Mouse (Mus musculus) embryonic facial prominence, embryonic 12.5 days (tissue): Measurements from ENCODE around the gene Klhl3. TPM values are rescaled to one million over a fixed set of nuclear protein-coding genes. Genes with fewer than 3 reads are reported as not detected.

Source experiments
- ATAC-seq: fragments of 200-750 bp; cut with Nextera tagmentation; 2 replicates; pipeline ENCODE4 v1.8.0; 2017; ENCODE audit not compliant: insufficient number of reproducible peaks, insufficient read depth, low FRiP score, low TSS enrichment
- H3K27ac ChIP-seq: fragments of 300-500 bp; sonication (generic); 2 replicates; pipeline ENCODE4 v1.5.1; 2016; ENCODE audit warnings: mild to moderate bottlenecking
- H3K27me3 ChIP-seq: fragments of 300-500 bp; sonication (generic); 2 replicates; pipeline ENCODE4 v1.6.1; 2016; ENCODE audit warnings: mild to moderate bottlenecking, moderate library complexity
- H3K36me3 ChIP-seq: fragments of 300-500 bp; sonication (generic); 2 replicates; pipeline ENCODE4 v1.6.1; 2016; ENCODE audit warnings: mild to moderate bottlenecking
- H3K4me1 ChIP-seq: fragments of 300-500 bp; sonication (generic); 2 replicates; pipeline ENCODE4 v1.6.1; 2016
- H3K4me2 ChIP-seq: fragments of 300-500 bp; sonication (generic); replicated peaks from 2 replicates; pipeline ENCODE4 v1.6.1; 2016; ENCODE audit warnings: mild to moderate bottlenecking, moderate library complexity
- H3K4me3 ChIP-seq: fragments of 300-500 bp; sonication (generic); 2 replicates; pipeline ENCODE4 v1.5.1; 2016; ENCODE audit warnings: mild to moderate bottlenecking
- H3K9ac ChIP-seq: fragments of 300-500 bp; sonication (generic); 2 replicates; pipeline ENCODE4 v1.6.1; 2016; ENCODE audit warnings: mild to moderate bottlenecking, moderate library complexity
- H3K9me3 ChIP-seq: fragments of 300-500 bp; sonication (generic); 2 replicates; pipeline ENCODE4 v1.6.1; 2016; ENCODE audit warnings: mild to moderate bottlenecking, moderate library complexity
- WGBS: fragments of 180-500 bp; shearing (Covaris S2); methylation state at CpG from one replicate; pipeline ENCODE4 v1.1.7; 2016; 5-methylcytosine and 5-hydroxymethylcytosine counted together
- microRNA counts: library from miRNA; unstranded; fragments of <30 nt; microRNA quantifications from one replicate; lab custom pipeline; 2017
- microRNA-seq: library from miRNA; unstranded; fragments of <30 nt; microRNA quantifications from one replicate; pipeline ENCODE4, GENCODE M21; 2017
- polyA plus RNA-seq: library from polyadenylated mRNA; unstranded; fragments of >200 nt; fragmentation: Nextera tagmentation; extraction: Ambion mirVana; gene quantifications from 2 replicates; pipeline ENCODE4 v1.2.1, GENCODE M21; 2016

Gene Klhl3
- polyA plus RNA-seq, 1 experiment from 2014 or later: 2.9 TPM

DNA sequence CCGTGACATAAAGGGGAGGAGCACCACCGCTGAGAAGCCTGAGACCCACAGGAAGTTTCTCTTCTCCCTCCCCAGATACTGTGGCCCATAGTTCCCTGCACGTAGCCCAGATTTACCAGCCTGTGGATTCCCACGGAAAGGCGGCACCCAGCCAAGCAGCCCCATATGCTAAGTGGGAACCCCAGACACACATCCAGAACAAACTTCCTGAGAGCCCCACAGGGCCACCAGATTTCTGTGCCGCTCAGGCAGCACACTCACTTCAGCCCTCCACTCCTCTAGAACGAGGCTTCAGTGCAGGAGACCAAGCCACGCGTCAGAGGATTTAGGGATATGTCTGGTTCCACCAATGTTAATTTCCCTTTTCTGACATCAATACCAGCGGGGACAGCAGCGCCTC lies 130.5 kb downstream of the Klhl3 start:
- Histone ChIP-seq H3K27ac (peak overlapping the region; percentile 50; the same call in 1 of the 2 replicates), H3K4me1 (peaks cover 51% of the 10 kb centered on the region), H3K27me3 (0 out of 2 replicates have a peak, but pooled peaks cover 3% of the 10 kb centered on the region), H3K36me3 (no peaks in the 10 kb centered on the region), H3K9me3 (no peaks in the 10 kb centered on the region), H3K4me3 (no peak overlapping the region), H3K4me2 (no peak overlapping the region), H3K9ac (no peak overlapping the region)
- 60% methylated on average over 11 of the region's 11 CpGs for WGBS
- ATAC-seq: no peak

DNA sequence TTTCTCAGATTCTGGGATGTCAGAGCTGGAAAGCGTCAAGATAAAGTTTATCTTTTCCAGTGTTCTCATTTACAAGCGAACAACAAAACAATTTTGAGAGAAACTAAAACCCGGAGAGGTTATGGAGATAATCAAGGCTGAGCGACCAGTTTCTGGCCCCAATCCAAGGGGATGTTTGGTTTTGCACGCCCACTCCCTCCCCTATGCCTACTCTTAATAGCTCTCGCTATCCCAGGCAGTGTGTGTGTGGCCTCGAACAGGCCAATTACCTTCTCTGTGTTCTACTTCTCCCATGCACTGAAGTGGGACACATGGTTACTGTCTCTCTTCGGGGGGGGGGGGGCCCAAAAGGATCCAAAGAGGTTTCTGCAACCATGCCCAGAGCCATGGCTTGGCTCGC lies 132.7 kb downstream of the Klhl3 start:
- Histone ChIP-seq H3K9me3 (peaks cover 5% of the 10 kb centered on the region; the same call in 1 of the 2 replicates), H3K4me2 (peak overlapping the region; percentile 19; the same call in 1 of the 2 replicates), H3K27ac (peak overlapping the region; percentile 46; the same call in 1 of the 2 replicates), H3K27me3 (no peaks in the 10 kb centered on the region), H3K4me3 (no peak overlapping the region), H3K36me3 (no peaks in the 10 kb centered on the region), H3K9ac (no peak overlapping the region), H3K4me1 (peaks cover 51% of the 10 kb centered on the region)
- 33% methylated on average over 9 of the region's 9 CpGs for WGBS
- 0 out of 2 replicates have a peak, but pooled peaks have one; percentile 16 for ATAC-seq

DNA sequence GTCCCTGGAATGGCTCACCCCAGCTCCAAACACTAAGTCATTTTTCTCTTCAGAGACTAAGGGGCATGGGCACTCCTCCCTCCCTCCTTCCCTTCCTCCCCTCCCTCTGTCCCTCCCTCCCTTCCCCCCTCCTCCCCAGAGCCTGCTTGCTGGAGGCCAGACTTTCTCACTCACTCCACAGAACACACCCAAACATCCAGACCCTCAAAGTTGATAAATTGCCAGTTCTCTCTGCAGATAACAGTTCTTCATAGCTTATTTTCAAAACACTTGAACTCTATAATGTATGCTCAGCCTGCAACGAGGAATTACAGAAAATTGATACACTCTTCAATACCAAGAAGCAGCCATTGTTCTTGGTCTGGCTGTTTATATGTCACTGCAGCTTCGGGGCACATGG lies 133.3 kb downstream of the Klhl3 start:
- Histone ChIP-seq H3K9me3 (peaks cover 5% of the 10 kb centered on the region; the same call in 1 of the 2 replicates), H3K9ac (no peak overlapping the region; the same call in 1 of the 2 replicates), H3K36me3 (no peaks in the 10 kb centered on the region), H3K27me3 (no peaks in the 10 kb centered on the region), H3K4me3 (no peak overlapping the region), H3K27ac (peak overlapping the region; percentile 46; the same call in 1 of the 2 replicates), H3K4me1 (peaks cover 51% of the 10 kb centered on the region), H3K4me2 (peak overlapping the region; percentile 19; the same call in 1 of the 2 replicates)
- ATAC-seq: no peak
- 18% methylated on average over 2 of the region's 2 CpGs for WGBS

DNA sequence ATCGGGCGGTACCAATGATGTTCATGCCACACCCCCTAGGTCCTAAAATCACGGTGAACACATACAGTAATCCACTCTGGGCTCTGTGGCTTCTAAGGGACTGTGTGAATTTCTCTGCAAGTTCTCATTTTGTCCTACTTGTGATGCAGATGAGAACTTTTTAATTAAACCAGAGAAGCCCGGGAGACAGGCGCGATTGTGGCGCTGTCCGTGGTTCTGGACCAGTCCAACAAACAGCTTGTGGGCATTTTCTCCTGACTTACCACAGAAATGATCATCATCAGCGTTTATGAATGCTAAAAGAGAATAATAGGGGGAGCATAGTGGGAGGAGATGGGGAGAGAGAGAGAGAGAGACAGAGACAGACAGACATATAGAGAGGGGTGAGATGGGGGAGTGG lies 134.5 kb downstream of the Klhl3 start:
- Histone ChIP-seq H3K27ac (no peak overlapping the region), H3K4me2 (no peak overlapping the region), H3K4me3 (no peak overlapping the region), H3K4me1 (peaks cover 43% of the 10 kb centered on the region), H3K9me3 (peaks cover 5% of the 10 kb centered on the region; the same call in 1 of the 2 replicates), H3K36me3 (no peaks in the 10 kb centered on the region), H3K27me3 (no peaks in the 10 kb centered on the region), H3K9ac (no peak overlapping the region)
- WGBS: 19% methylated on average over 9 of the region's 9 CpGs
- ATAC-seq: no peak

DNA sequence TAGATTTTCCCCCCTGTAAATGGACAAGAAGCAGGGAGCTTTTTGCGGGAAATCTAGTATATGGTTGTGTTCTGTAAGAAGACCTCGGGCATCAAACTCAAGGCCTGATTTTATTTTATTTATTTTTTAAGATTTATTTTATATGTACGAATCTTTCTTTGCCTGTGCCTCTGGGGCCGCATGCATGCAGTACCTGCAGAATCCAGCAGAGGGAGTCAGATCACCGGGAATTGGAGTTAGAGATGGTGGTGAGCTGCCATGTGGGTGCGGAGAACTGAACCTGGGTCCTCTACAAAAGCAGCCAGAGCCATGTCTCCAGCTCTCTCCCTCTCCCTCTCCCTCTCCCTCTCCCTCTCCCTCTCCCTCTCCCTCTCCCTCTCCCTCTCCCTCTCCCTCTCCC lies 135.7 kb downstream of the Klhl3 start:
- no peaks in the 10 kb centered on the region for H3K27me3 ChIP-seq
- ATAC-seq: no peak
- no peak overlapping the region for H3K9ac ChIP-seq
- no peak overlapping the region for H3K4me2 ChIP-seq
- H3K4me1 ChIP-seq: peaks cover 31% of the 10 kb centered on the region
- H3K9me3 ChIP-seq: peaks cover 5% of the 10 kb centered on the region; the same call in 1 of the 2 replicates
- WGBS: 91% methylated on average over 6 of the region's 6 CpGs
- no peaks in the 10 kb centered on the region for H3K36me3 ChIP-seq
- H3K27ac ChIP-seq: no peak overlapping the region
- H3K4me3 ChIP-seq: no peak overlapping the region

DNA sequence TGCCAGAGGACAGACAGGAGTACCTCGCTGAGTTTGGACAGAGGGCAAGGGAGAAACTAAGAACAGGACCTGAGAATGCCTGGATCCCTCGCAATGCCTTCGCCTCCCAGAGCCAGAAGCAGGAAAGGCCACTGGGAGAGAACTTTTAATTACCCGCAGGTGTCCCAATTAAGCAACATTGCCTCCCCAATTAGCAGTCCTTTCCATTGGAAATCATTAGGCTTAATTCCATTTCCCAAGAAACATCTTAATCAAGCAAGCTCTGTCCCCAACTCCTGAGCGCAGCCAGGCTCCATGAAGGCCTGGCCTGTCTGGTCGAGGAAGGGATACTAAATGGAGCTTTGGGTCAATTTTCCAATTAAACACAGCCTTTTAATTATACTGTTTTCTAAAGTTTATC lies 147.7 kb downstream of the Klhl3 start:
- Histone ChIP-seq H3K9ac (no peak overlapping the region), H3K36me3 (no peaks in the 10 kb centered on the region), H3K4me1 (no peaks in the 10 kb centered on the region), H3K4me2 (no peak overlapping the region), H3K27me3 (no peaks in the 10 kb centered on the region), H3K9me3 (no peaks in the 10 kb centered on the region), H3K27ac (no peak overlapping the region), H3K4me3 (no peak overlapping the region)
- no peak for ATAC-seq
- WGBS: 71% methylated on average over 6 of the region's 6 CpGs

DNA sequence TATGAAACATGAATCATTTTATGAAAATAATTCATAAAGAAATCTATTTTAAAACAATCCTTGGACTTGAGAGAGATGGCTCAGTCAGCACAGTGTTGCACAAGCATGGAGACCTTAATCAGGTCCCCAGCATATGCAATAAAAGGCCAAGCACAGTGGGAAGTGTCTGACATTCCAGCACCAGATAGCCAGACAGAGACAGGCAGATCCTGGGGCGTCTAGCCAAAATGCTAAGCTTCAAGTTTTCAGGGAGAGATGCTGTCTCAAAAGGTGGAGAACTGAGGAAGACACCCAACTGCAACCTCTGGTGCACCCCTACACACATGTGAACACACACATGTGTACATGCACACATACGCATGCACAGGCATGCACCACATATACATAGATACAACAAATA lies 153.1 kb downstream of the Klhl3 start:
- no peak overlapping the region for H3K4me2 ChIP-seq
- H3K36me3 ChIP-seq: no peaks in the 10 kb centered on the region
- no peak for ATAC-seq
- no peak overlapping the region for H3K4me3 ChIP-seq
- H3K9me3 ChIP-seq: no peaks in the 10 kb centered on the region
- 82% methylated on average over 2 of the region's 2 CpGs for WGBS
- H3K9ac ChIP-seq: no peak overlapping the region
- H3K27ac ChIP-seq: no peak overlapping the region
- H3K27me3 ChIP-seq: no peaks in the 10 kb centered on the region
- no peaks in the 10 kb centered on the region for H3K4me1 ChIP-seq

DNA sequence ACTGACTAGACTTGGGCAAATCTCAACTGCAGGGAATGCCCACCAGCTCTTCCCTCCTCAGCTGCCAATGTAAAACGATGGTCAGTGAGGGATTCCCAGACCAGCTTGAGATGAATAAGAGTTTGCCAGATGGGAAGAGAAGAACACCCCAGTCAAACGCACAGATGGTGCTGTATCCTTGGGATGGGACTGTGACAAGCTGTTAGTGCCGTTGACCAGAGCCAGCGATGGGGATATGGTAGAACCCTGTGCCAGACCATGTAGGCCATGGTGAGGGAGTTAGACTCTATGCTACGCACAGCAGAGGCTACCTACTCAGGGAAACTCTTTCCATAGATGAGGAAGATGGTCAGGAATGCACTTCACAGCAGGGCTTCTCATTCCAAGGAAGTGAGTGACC lies 153.6 kb downstream of the Klhl3 start:
- H3K9ac ChIP-seq: no peak overlapping the region
- no peak overlapping the region for H3K4me2 ChIP-seq
- WGBS: 86% methylated on average over 5 of the region's 5 CpGs
- H3K9me3 ChIP-seq: no peaks in the 10 kb centered on the region
- no peak overlapping the region for H3K27ac ChIP-seq
- no peaks in the 10 kb centered on the region for H3K4me1 ChIP-seq
- no peak for ATAC-seq
- no peaks in the 10 kb centered on the region for H3K27me3 ChIP-seq
- H3K4me3 ChIP-seq: no peak overlapping the region
- no peaks in the 10 kb centered on the region for H3K36me3 ChIP-seq

MicroRNA genes within 50 kb of the gene (microRNA counts, 519-probe panel; counts per million panel counts)
- microRNA mmu-miR-874 (lab: Ali Mortazavi, UCI): 460 counts per million, percentile 65 among the panel's probes with 10 or more counts

Small RNAs within 50 kb of the gene (microRNA-seq; reads per million reads assigned to microRNA genes)
- 128 reads per million, percentile 55 among the genes with 10 or more reads in this experiment for gene Mir874

Other genes with a start within 250 kb of the Klhl3 start
- gene Spock1, start 205.3 kb downstream of the Klhl3 start, polyA plus RNA-seq: 10.2 and 11.0 TPM in 2 replicates
- gene Hnrnpa0, start 15.0 kb upstream of the Klhl3 start, polyA plus RNA-seq: 47.1 and 47.4 TPM in 2 replicates
- gene Idnk, start 44.1 kb upstream of the Klhl3 start, polyA plus RNA-seq: 45.1 and 46.3 TPM in 2 replicates
- 129 and 132 TPM in 2 replicates for gene Ubqln1, start 102.1 kb upstream of the Klhl3 start, polyA plus RNA-seq
- gene Gkap1, start 162.1 kb upstream of the Klhl3 start, polyA plus RNA-seq: 32.4 and 33.3 TPM in 2 replicates
- 0.90 and 1.2 TPM in 2 replicates for gene Kif27, start 245.5 kb upstream of the Klhl3 start, polyA plus RNA-seq